Mouse (Mus musculus): ENCODE data around the gene Rbm20.

Rbm20 gene

DNA sequence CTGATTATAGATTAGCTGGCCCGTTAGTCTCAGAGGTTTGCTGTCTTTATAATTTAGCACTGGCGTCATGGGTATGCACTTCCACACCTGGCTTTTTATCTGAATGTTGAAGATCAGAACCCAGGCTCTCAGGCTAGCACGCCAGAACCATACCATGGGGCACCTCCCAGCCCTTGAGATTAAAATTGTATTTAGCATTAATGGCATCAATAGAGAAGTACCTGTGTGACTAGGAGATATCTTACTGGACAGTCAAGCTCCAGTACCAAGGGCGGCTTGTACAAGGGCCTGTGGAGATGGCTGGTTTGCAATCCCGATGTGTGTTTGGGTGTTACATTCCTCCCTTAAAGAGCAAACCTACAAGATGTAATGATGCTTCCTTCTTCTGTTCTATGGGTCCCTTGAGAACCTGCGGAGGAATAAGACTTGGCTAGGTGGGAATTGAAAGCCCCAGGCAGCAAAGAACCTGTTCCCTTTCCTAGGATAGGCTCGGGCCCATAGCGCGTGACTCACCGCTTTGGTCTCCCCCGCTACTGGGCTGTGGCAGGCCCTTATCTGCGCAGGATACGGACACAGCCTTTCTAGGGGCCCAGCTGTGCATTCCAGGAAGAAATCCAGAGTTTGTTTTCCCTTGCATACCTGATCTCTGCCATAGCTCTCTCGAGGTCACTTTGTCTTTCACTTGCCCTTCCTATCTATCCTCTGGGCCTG, 111.7 kb downstream of the Rbm20 start:
- Histone ChIP-seq H3K4me1 (replicated peaks; ENCODE audit: low read depth, low read length) (peaks cover 9% of the 10 kb centered on the region; the same call in 1 of the 2 replicates), H3K9me3 (ENCODE audit: low read length) (no peaks in the 10 kb centered on the region), H3K36me3 (ENCODE audit: insufficient read depth, low read length) (no peaks in the 10 kb centered on the region), H3K27me3 (ENCODE audit: insufficient read depth, low read length) (peaks cover 19% of the 10 kb centered on the region), H3K4me3 (replicated peaks; ENCODE audit: low read length) (no peak overlapping the region)
- TF ChIP-seq CTCF (conservative IDR thresholded peaks at IDR 0.05; ENCODE audit: low read length) (no peak), POU5F1 (IDR thresholded peaks at IDR 0.05; ENCODE audit: borderline replicate concordance, low read length) (no peak), NANOG (IDR thresholded peaks at IDR 0.05; ENCODE audit: borderline replicate concordance, low read length) (no peak)

DNA sequence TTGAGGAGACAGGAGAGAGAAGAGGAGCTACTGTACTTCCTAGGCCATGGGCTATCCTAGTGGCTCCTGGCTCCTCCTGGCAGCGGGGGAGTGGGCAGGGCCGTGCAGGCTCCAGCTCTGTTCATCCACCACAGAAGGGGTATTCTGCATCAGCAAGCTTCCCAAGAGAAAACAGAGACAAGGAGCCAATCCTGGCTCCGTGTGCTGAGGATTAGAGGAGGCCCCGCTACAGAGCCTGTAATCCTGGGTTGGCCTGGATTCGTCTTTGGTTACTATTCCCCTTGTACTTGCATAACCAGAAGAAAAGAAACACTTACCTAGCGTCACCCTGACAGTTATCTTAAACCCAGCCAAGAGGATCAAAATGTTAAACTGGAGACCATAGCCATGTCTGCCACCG, 112.5 kb downstream of the Rbm20 start:
- TF ChIP-seq POU5F1 (IDR thresholded peaks at IDR 0.05; ENCODE audit: borderline replicate concordance, low read length), result no peak
- TF ChIP-seq NANOG (IDR thresholded peaks at IDR 0.05; ENCODE audit: borderline replicate concordance, low read length), result no peak
- TF ChIP-seq CTCF (conservative IDR thresholded peaks at IDR 0.05; ENCODE audit: low read length), result no peak
- no peaks in the 10 kb centered on the region for H3K9me3 ChIP-seq (ENCODE audit: low read length)
- no peaks in the 10 kb centered on the region for H3K36me3 ChIP-seq (ENCODE audit: insufficient read depth, low read length)
- peaks cover 9% of the 10 kb centered on the region; the same call in 1 of the 2 replicates for H3K4me1 ChIP-seq (replicated peaks; ENCODE audit: low read depth, low read length)
- peaks cover 19% of the 10 kb centered on the region for H3K27me3 ChIP-seq (ENCODE audit: insufficient read depth, low read length)
- H3K4me3 ChIP-seq (replicated peaks; ENCODE audit: low read length), result no peak overlapping the region

DNA sequence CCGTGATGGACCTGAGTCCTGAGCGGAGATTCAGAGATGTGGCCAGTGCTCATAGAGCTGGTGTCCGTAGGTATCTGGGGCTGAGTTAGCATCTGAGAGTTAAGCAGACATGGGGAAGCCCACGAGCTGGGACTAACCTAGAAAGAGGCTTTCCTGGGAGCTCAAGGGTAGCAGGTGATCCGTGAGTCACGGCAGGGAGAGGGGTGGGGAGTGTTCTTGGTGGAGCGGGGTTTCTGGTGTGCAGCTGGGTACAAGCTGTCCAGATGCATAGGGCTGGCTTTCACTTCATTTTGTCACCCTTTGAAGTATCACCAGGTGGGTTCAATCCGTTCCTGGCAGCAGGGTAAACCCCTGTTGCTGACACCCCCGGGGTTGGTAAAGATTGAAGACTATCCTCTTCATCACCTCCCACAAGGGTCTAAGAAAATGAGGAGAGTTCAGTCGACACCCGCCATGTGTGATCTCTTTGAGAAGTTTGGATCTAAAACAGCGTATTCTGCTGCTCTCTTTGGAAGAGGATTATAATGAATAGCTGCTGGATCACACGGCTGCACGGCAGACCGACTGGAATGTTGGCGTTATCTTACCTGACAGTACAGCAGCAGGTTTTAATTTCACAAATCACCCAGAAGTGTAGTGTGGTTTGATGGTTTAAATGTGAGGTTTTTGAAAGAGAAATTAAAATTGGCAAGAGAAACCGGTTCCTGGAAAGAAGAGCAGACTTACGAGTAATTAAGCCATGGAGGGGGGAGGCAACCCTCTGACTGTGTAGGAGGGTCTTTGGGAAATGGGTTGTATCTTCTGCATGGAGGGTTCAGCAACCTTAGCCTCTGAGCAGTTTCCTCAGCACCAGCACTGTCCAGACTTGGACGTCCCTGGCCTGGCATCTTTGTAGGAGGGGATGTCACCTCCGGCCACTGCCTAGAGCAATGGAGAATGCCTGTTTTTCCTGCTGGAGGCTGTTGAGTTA, 114.9 kb downstream of the Rbm20 start:
- peaks cover 9% of the 10 kb centered on the region; the same call in 1 of the 2 replicates for H3K4me1 ChIP-seq (replicated peaks; ENCODE audit: low read depth, low read length)
- no peak for TF ChIP-seq NANOG (IDR thresholded peaks at IDR 0.05; ENCODE audit: borderline replicate concordance, low read length)
- TF ChIP-seq CTCF (conservative IDR thresholded peaks at IDR 0.05; ENCODE audit: low read length), result no peak
- TF ChIP-seq POU5F1 (IDR thresholded peaks at IDR 0.05; ENCODE audit: borderline replicate concordance, low read length), result no peak
- no peaks in the 10 kb centered on the region for H3K9me3 ChIP-seq (ENCODE audit: low read length)

DNA sequence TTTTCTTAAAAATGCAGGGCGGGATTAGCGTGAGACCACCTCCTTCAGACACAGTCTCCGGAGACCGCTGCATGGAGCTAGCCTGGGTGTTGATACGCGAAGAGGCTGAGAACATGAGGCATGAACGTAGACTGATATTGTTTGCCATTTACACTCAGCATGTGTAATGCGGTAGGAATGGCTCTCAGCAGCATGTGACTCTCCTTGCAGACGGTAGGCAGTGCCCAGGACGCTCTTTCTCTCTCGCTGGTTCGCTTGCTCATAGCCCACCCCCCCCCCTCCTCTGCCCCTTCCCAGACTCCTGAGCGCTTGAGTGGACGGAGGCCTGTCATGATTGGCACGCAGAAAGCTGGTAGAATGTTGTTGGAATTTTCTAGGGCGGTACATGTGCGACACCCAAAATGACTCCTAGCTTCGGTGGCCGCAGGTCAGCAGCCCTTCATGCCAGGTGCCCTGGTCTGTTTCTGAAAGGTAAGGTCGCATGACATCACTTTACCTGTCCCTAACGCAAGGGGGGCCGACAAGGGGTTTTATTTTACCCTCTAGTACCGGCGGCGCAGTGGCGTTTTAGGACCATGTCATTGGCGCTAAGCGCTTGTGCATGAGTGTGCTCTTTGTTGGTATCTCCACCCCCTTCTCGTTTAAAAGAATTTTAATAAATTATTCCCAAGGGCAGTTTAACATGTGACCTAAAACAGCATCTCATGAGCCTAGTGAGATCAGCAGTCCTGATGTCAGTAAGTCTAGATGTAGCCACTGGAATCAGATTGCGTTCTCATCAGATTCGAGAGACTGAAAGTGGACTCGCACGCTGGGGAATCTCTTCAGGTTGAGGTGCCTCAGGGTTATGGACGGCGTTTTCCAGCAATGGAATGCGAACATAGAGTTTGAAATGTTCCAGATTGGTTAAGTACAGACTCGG, 116.1 kb downstream of the Rbm20 start:
- 0 out of 2 replicates have a peak overlapping the region, but pooled peaks have one; percentile 23 for H3K4me3 ChIP-seq (replicated peaks; ENCODE audit: low read length)
- no peaks in the 10 kb centered on the region for H3K36me3 ChIP-seq (ENCODE audit: insufficient read depth, low read length)
- TF ChIP-seq CTCF (conservative IDR thresholded peaks at IDR 0.05; ENCODE audit: low read length), result no peak
- no peak for TF ChIP-seq POU5F1 (IDR thresholded peaks at IDR 0.05; ENCODE audit: borderline replicate concordance, low read length)
- TF ChIP-seq NANOG (IDR thresholded peaks at IDR 0.05; ENCODE audit: borderline replicate concordance, low read length), result no peak
- H3K9me3 ChIP-seq (ENCODE audit: low read length), result no peaks in the 10 kb centered on the region
- peaks cover 9% of the 10 kb centered on the region; the same call in 1 of the 2 replicates for H3K4me1 ChIP-seq (replicated peaks; ENCODE audit: low read depth, low read length)
- H3K27me3 ChIP-seq (ENCODE audit: insufficient read depth, low read length), result peaks cover 16% of the 10 kb centered on the region

More for the DNA sequence above, 114.9 kb downstream of the Rbm20 start:
- Histone ChIP-seq H3K36me3 (ENCODE audit: insufficient read depth, low read length) (no peaks in the 10 kb centered on the region), H3K4me3 (replicated peaks; ENCODE audit: low read length) (no peak overlapping the region), H3K27me3 (ENCODE audit: insufficient read depth, low read length) (peaks cover 16% of the 10 kb centered on the region)

DNA sequence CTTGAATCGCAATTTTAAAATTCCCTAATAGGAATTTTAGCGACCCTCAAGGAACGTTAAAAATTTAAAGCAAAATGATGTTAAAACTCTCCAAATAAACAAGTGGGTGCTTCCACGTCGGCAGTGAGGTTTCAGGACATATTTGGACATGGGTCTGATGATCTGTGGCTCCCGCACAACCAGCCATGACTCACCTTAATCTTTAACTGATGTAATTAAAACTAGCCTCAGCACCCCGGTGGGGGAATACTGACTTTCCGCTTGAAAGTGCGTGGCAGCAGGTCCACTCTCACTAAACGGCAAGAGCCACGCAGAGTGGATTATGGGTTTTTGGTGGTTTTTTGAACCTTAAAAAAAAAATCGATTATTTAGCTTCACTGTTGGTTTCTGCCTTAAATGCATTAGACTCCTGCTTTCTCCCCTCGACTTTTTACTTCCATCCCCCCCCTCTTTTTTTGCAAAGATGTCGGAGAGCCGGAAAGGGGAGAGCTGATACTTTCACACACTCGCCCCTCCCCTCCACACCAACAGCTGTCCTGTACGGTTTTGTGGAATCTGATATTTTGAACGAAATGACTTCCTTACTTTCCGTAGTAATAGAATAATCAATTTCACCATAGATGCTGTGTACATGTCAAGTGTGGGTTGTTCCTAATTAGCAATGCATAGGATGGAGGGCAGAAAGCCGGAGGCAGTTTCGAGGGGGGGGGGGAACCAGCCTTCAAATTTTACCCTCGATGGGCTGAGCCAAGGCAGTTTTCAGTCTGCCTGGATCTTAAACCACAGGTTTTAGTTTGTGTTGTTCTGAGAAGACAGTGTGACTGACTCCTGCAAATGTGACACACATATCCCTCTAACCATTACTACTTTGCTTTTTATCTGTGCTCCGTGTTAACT, 117.1 kb downstream of the Rbm20 start:
- H3K4me1 ChIP-seq (replicated peaks; ENCODE audit: low read depth, low read length), result peaks cover 9% of the 10 kb centered on the region; the same call in 1 of the 2 replicates
- no peaks in the 10 kb centered on the region for H3K36me3 ChIP-seq (ENCODE audit: insufficient read depth, low read length)
- no peaks in the 10 kb centered on the region for H3K9me3 ChIP-seq (ENCODE audit: low read length)
- H3K4me3 ChIP-seq (replicated peaks; ENCODE audit: low read length), result no peak overlapping the region
- no peak for TF ChIP-seq CTCF (conservative IDR thresholded peaks at IDR 0.05; ENCODE audit: low read length)
- no peak for TF ChIP-seq NANOG (IDR thresholded peaks at IDR 0.05; ENCODE audit: borderline replicate concordance, low read length)
- TF ChIP-seq POU5F1 (IDR thresholded peaks at IDR 0.05; ENCODE audit: borderline replicate concordance, low read length), result no peak
- H3K27me3 ChIP-seq (ENCODE audit: insufficient read depth, low read length), result peaks cover 16% of the 10 kb centered on the region

DNA sequence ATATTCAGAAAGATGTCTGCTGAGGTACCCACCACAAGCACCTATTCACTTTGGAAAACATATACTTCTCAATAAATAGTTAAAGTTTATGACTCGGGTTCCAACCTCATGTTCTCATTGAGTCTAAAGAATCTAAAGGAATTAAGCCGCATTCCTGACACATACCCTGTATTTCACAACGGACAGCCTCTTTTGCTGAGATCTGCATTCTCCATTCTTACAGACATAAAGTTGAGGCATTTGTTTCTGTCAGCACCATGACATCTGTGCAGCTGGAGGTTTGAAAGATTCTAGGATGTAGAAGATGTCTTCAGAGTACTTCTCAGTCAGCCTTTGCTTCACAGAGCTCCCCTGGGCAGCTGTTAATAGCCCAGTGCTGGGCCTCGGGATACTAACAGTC, 117.9 kb downstream of the Rbm20 start:
- TF ChIP-seq CTCF (conservative IDR thresholded peaks at IDR 0.05; ENCODE audit: low read length), result no peak
- no peak for TF ChIP-seq POU5F1 (IDR thresholded peaks at IDR 0.05; ENCODE audit: borderline replicate concordance, low read length)
- no peak for TF ChIP-seq NANOG (IDR thresholded peaks at IDR 0.05; ENCODE audit: borderline replicate concordance, low read length)
- Histone ChIP-seq H3K4me1 (replicated peaks; ENCODE audit: low read depth, low read length) (peaks cover 9% of the 10 kb centered on the region; the same call in 1 of the 2 replicates), H3K9me3 (ENCODE audit: low read length) (no peaks in the 10 kb centered on the region), H3K36me3 (ENCODE audit: insufficient read depth, low read length) (no peaks in the 10 kb centered on the region), H3K27me3 (ENCODE audit: insufficient read depth, low read length) (peaks cover 16% of the 10 kb centered on the region), H3K4me3 (replicated peaks; ENCODE audit: low read length) (no peak overlapping the region)

DNA sequence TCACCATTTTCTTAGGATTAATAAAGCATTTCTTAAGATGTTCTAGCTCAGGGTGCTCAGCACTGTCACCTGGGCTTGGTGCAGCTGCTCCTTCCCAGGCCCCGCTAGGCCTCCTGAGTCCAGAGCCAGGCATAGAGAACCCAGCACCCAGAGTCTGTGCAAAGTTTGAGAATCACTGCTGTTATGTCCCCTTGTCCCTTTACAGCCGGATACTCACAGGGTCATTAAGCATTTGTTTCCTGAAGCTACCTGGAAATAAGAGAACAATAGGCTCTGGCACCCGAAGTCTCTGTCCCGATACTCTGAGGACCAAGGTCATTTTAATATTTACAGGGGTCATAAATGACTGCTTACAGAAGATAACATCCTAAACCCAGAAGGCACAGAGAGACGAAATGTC, 118.9 kb downstream of the Rbm20 start:
- Histone ChIP-seq H3K27me3 (ENCODE audit: insufficient read depth, low read length) (peaks cover 14% of the 10 kb centered on the region), H3K36me3 (ENCODE audit: insufficient read depth, low read length) (no peaks in the 10 kb centered on the region), H3K4me1 (replicated peaks; ENCODE audit: low read depth, low read length) (peaks cover 9% of the 10 kb centered on the region; the same call in 1 of the 2 replicates), H3K9me3 (ENCODE audit: low read length) (no peaks in the 10 kb centered on the region), H3K4me3 (replicated peaks; ENCODE audit: low read length) (no peak overlapping the region)
- TF ChIP-seq CTCF (conservative IDR thresholded peaks at IDR 0.05; ENCODE audit: low read length) (no peak), POU5F1 (IDR thresholded peaks at IDR 0.05; ENCODE audit: borderline replicate concordance, low read length) (no peak), NANOG (IDR thresholded peaks at IDR 0.05; ENCODE audit: borderline replicate concordance, low read length) (no peak)
